Mouse (Mus musculus): ENCODE measurements around the gene Tbx18.

DNA sequence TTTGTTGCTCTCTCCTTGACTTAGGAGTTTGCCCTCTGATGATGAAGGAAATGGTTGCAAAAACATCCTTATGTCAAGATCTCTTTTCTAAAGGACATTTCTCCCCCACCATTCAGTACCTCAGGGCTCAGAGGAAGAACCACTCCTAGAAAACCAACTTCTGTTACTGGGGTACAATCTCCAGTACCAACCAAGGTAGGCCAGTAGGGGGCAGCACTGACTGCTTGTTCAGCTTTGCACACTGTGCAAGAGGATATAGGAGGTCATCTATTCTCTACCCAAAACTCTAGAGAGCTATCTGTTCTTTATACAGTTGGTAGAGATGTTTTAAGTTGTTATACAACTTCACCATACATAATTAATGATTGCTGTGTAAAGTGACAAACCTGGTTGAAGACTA lies 22.9 kb downstream of the Tbx18 start:
- peak; percentile 74 for TF ChIP-seq CTCF (conservative IDR thresholded peaks at IDR 0.05; ENCODE audit: low read length)
- TF ChIP-seq NANOG (IDR thresholded peaks at IDR 0.05; ENCODE audit: borderline replicate concordance, low read length), result no peak
